Mouse (Mus musculus) liver, embryonic 15.5 days (tissue): ENCODE results near the gene Lactb. TPM values are rescaled to one million over a fixed set of nuclear protein-coding genes. Genes with fewer than 3 reads are reported as not detected.
A peak's percentile ranks its signal among the peaks of the same experiment; 100 is the strongest.

Source experiments
- ATAC-seq: fragments of 200-750 bp; cut with Nextera tagmentation; 2 replicates; pipeline ENCODE4 v1.8.0; 2017; ENCODE audit warnings: moderate number of reproducible peaks, mild to moderate bottlenecking, moderate library complexity; ENCODE audit not compliant: insufficient read depth
- H3K27ac ChIP-seq: fragments of 300-500 bp; sonication (generic); replicated peaks from 2 replicates; pipeline ENCODE4 v1.5.1; 2015; ENCODE audit warnings: mild to moderate bottlenecking, inconsistent platforms
- H3K27me3 ChIP-seq: fragments of 300-500 bp; sonication (generic); 2 replicates; pipeline ENCODE4 v1.6.1; 2015; ENCODE audit warnings: mild to moderate bottlenecking, inconsistent platforms
- H3K36me3 ChIP-seq: fragments of 300-500 bp; sonication (generic); replicated peaks from 2 replicates; pipeline ENCODE4 v1.6.1; 2015; ENCODE audit warnings: moderate library complexity, mild to moderate bottlenecking, inconsistent platforms
- H3K4me1 ChIP-seq: fragments of 300-500 bp; sonication (generic); replicated peaks from 2 replicates; pipeline ENCODE4 v1.6.1; 2015; ENCODE audit warnings: inconsistent platforms
- H3K4me2 ChIP-seq: fragments of 300-500 bp; sonication (generic); 2 replicates; pipeline ENCODE4 v1.6.1; 2015; ENCODE audit warnings: moderate library complexity, mild to moderate bottlenecking, inconsistent platforms
- H3K4me3 ChIP-seq: fragments of 300-500 bp; sonication (generic); replicated peaks from 2 replicates; pipeline ENCODE4 v1.5.1; 2015; ENCODE audit warnings: mild to moderate bottlenecking, inconsistent platforms
- H3K9ac ChIP-seq: fragments of 300-500 bp; sonication (generic); 2 replicates; pipeline ENCODE4 v1.6.1; 2015; ENCODE audit warnings: moderate library complexity, mild to moderate bottlenecking, inconsistent platforms
- H3K9me3 ChIP-seq: fragments of 300-500 bp; sonication (generic); replicated peaks from 2 replicates; pipeline ENCODE4 v1.6.1; 2016; ENCODE audit warnings: inconsistent platforms
- WGBS: fragments of 180-500 bp; shearing (Covaris S2); methylation state at CpG from one replicate; pipeline ENCODE4 v1.1.7; 2015; ENCODE audit warnings: mixed read lengths; ENCODE audit not compliant: insufficient replicate concordance; 5-methylcytosine and 5-hydroxymethylcytosine counted together
- polyA plus RNA-seq: library from polyadenylated mRNA; unstranded; fragments of >200 nt; fragmentation: Nextera tagmentation; extraction: Ambion mirVana; gene quantifications from 2 replicates; pipeline ENCODE4 v1.2.1, GENCODE M21; 2015

The Lactb gene
- polyA plus RNA-seq, 1 experiment from 2014 or later, result 4.8 TPM

- H3K9me3 ChIP-seq, result no peaks in the 10 kb centered on the region
Measured at GRCm38 (mm10) chr9:66910677-66911076, 64.6 kb downstream of the Lactb start.

GRCm38 (mm10) chr9:66909922-66910321 is 65.4 kb downstream of the Lactb start:
- Histone ChIP-seq H3K9ac (no peak overlapping the region), H3K9me3 (no peaks in the 10 kb centered on the region), H3K27ac (peak overlapping the region; percentile 38; the same call in 1 of the 2 replicates), H3K36me3 (peaks cover 45% of the 10 kb centered on the region), H3K4me1 (peaks cover 87% of the 10 kb centered on the region), H3K27me3 (no peaks in the 10 kb centered on the region), H3K4me2 (peak overlapping the region; percentile 92; the same call in 1 of the 2 replicates), H3K4me3 (no peak overlapping the region)
- no peak for ATAC-seq
- 41% methylated on average over 7 of the region's 7 CpGs for WGBS

More at GRCm38 (mm10) chr9:66910677-66911076, 64.6 kb downstream of the Lactb start:
- Histone ChIP-seq H3K4me1 (peaks cover 93% of the 10 kb centered on the region), H3K27me3 (no peaks in the 10 kb centered on the region), H3K27ac (peak overlapping the region; percentile 29; the same call in 1 of the 2 replicates), H3K4me3 (0 out of 2 replicates have a peak overlapping the region, but pooled peaks have one; percentile 35), H3K9ac (no peak overlapping the region), H3K4me2 (peak overlapping the region; percentile 92), H3K36me3 (peaks cover 45% of the 10 kb centered on the region)
- no peak for ATAC-seq
- 33% methylated on average over 5 of the region's 5 CpGs for WGBS

DNA sequence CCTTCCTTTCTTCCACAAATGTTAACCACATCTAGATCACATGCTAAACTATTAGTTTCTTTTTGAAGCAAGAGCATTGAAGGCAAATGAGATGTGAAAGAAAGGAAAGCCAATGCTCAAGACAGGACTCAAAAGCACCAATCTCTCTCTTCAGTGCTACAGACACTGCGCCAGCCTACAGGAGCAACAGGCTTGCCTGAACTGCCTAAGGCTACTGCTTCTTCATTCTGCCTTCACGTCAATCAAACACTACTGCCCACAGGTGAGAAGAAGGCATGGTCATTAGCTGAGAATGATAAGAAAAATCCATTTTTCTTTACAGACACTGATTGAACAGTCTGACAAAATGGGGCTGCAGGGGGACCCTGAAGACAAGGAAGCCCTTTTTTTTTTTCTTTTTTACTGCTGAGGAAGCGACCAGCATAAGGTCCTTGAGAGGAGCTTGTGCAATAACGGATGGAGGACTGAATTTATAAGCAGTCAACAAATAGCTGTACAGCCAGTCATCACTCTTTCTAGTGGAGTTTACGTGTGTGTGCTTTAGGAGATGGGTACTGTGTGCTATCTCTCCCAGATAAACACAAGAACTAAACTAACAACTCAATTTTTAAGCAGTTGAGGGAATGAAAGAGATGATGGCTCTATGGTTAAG is 67.4 kb downstream of the Lactb start:
- no peak overlapping the region for H3K4me3 ChIP-seq
- H3K4me2 ChIP-seq, result no peak overlapping the region
- no peaks in the 10 kb centered on the region for H3K9me3 ChIP-seq
- H3K36me3 ChIP-seq, result peaks cover 47% of the 10 kb centered on the region
- H3K4me1 ChIP-seq, result peaks cover 74% of the 10 kb centered on the region
- no peak for ATAC-seq
- no peak overlapping the region for H3K9ac ChIP-seq
- 0 out of 2 replicates have a peak overlapping the region, but pooled peaks have one; percentile 15 for H3K27ac ChIP-seq
- 62% methylated on average over 5 of the region's 5 CpGs for WGBS
- no peaks in the 10 kb centered on the region for H3K27me3 ChIP-seq

- H3K27ac ChIP-seq, result no peak overlapping the region
- H3K4me2 ChIP-seq, result no peak overlapping the region
- no peak overlapping the region for H3K4me3 ChIP-seq
- H3K36me3 ChIP-seq, result peaks cover 48% of the 10 kb centered on the region
- WGBS, result 87% methylated on average over 8 of the region's 8 CpGs
- ATAC-seq, result no peak
- H3K27me3 ChIP-seq, result no peaks in the 10 kb centered on the region
- H3K4me1 ChIP-seq, result peaks cover 67% of the 10 kb centered on the region
- no peak overlapping the region for H3K9ac ChIP-seq
- no peaks in the 10 kb centered on the region for H3K9me3 ChIP-seq
Measured at GRCm38 (mm10) chr9:66907126-66907525, 68.2 kb downstream of the Lactb start.

DNA sequence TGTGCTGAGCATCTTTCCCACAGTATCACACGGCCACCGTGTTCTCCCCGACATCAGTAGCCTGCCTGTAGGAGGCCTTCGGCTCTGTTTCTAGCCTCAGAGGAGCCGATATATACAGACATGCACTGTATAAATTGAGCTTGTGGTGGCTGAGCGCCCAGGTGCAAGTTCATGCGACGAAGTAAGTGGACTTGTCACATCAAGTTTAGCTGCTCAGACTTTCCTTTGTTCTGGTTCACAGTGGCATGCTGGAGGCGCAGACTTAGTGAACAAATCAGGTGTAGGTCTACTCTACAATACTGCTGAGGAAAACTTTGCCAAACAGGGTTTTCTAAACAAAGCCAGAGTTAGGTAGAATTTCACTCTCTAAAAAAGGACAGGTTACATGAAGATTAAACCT is 69.3 kb downstream of the Lactb start:
- Histone ChIP-seq H3K4me3 (no peak overlapping the region), H3K36me3 (peaks cover 47% of the 10 kb centered on the region), H3K9ac (no peak overlapping the region), H3K4me1 (peaks cover 61% of the 10 kb centered on the region), H3K27ac (no peak overlapping the region), H3K27me3 (no peaks in the 10 kb centered on the region), H3K9me3 (no peaks in the 10 kb centered on the region), H3K4me2 (no peak overlapping the region)
- no peak for ATAC-seq
- WGBS, result 87% methylated on average over 9 of the region's 9 CpGs

Other genes starting within 250 kb of the Lactb start
- 1.5 and 1.6 TPM in 2 replicates for gene Aph1b, start 180.0 kb downstream of the Lactb start, polyA plus RNA-seq
- 0.15 and 0.26 TPM in 2 replicates for gene Gm10647, start 178.4 kb downstream of the Lactb start, polyA plus RNA-seq
- gene Aph1c, start 140.8 kb downstream of the Lactb start, polyA plus RNA-seq, result 3.4 and 3.5 TPM in 2 replicates
- 28.9 and 29.2 TPM in 2 replicates for gene Rab8b, start 55.8 kb downstream of the Lactb start, polyA plus RNA-seq
- 368 and 453 TPM in 2 replicates for gene Rps27l, start 29.4 kb downstream of the Lactb start, polyA plus RNA-seq
- 117 and 136 TPM in 2 replicates for gene Tpm1, start 73.9 kb upstream of the Lactb start, polyA plus RNA-seq